Mouse (Mus musculus): ENCODE data around the gene Zcchc17.

DNA sequence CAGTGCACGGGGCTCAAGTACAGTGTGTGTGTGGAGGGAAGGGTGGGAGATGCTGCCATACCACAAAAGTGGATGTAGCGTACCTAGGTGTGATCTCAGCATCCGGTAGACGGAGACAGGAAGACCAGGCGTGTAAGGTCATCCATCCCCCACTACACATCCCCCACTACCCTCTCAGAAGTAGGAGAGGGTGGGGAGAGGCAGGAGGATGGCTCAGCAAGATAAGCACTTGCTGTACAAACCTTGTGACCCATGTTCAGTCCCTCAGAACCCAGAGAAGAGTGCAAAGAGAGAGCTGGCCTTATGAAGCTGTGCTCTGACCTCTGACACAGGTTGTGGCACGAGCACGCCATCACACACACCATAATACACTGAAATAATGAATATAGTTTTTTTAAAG, 38.1 kb downstream of the Zcchc17 start:
- TF ChIP-seq CTCF (IDR thresholded peaks at IDR 0.05; ENCODE audit: low read depth) = no peak
- TF ChIP-seq EP300 (optimal IDR thresholded peaks at IDR 0.05) = no peak
